In genomic region chr4:16254544-16254943, GRCm38 (mm10) we compare ENCODE assay signal across 9 mouse cellular contexts.
DNase-seq lines count a peak whose midpoint lies in the region; ATAC-seq lines count a peak whose summit lies in the region.
"Had no signal": no experiment of that assay in that cellular context is flagged by ENCODE, and none has a peak within 500 bp of the region (broad histone marks: within the 10 kb centered on the region; RNA-seq: fewer than 3 reads in every experiment).

No protein-coding gene starts in this region.

- H3K27me3 ChIP-seq in heart, embryonic 14.5 days (ENCODE audit: control insufficient read depth, insufficient read depth, low read length), result no peaks in the 10 kb centered on the region
- H3K27me3 ChIP-seq in midbrain, embryonic 14.5 days (ENCODE audit: control insufficient read depth, insufficient read depth, low read length), result no peaks in the 10 kb centered on the region
- no peaks in the 10 kb centered on the region for H3K27me3 ChIP-seq in midbrain, embryonic 10.5 days (ENCODE audit: low read depth, poor library complexity, severe bottlenecking)
- H3K27me3 ChIP-seq: embryonic facial prominence, embryonic 12.5 days had no signal

- DNase-seq in heart, adult 9 months (ENCODE audit: low spot score in 2 of 2), result no peak
- peak; percentile 83 for DNase-seq in midbrain, embryonic 14.5 days
- DNase-seq in midbrain, embryonic 10.5 days (ENCODE audit: low spot score), result no peak
- peak; percentile 72 for DNase-seq in brain, adult 2 months (ENCODE audit: low read depth, low spot score)
- peak; percentile 7 for DNase-seq in large intestine, adult 2 months (ENCODE audit: low read depth, low spot score)
- DNase-seq in thymus, postnatal 0 days (ENCODE audit: low spot score), result no peak

- H3K9ac ChIP-seq in heart, embryonic 14.5 days (ENCODE audit: low read length), result no peak overlapping the region
- H3K9ac ChIP-seq in midbrain, embryonic 14.5 days (replicated peaks; ENCODE audit: low read length), result no peak overlapping the region
- H3K9ac ChIP-seq: embryonic facial prominence, embryonic 12.5 days had no signal

- 19% methylated on average over 4 of the region's 4 CpGs for WGBS in heart, embryonic 14.5 days
- 28% methylated on average over 4 of the region's 4 CpGs for WGBS in midbrain, embryonic 14.5 days
- WGBS in midbrain, embryonic 10.5 days, result 37% methylated on average over 4 of the region's 4 CpGs
- WGBS in large intestine, adult 2 months, result 3% methylated on average over 4 of the region's 4 CpGs

- no peak overlapping the region for H3K27ac ChIP-seq in heart, embryonic 14.5 days (replicated peaks in 1 of 2; ENCODE audit: control insufficient read depth in 1 of 2, insufficient read depth in 1 of 2, low read depth in 2 of 2, low read length in 2 of 2)
- H3K27ac ChIP-seq in midbrain, embryonic 14.5 days (replicated peaks; ENCODE audit: low read depth, low read length), result no peak overlapping the region
- no peak overlapping the region for H3K27ac ChIP-seq in midbrain, embryonic 10.5 days (replicated peaks)
- H3K27ac ChIP-seq: embryonic facial prominence, embryonic 12.5 days had no signal

- H3K4me3 ChIP-seq in heart, embryonic 14.5 days (ENCODE audit: control insufficient read depth in 1 of 2, insufficient read depth in 1 of 2, low read depth in 1 of 2, low read length in 2 of 2), result no peak overlapping the region
- no peak overlapping the region for H3K4me3 ChIP-seq in midbrain, embryonic 14.5 days (replicated peaks; ENCODE audit: low read depth, low read length)
- no peak overlapping the region for H3K4me3 ChIP-seq in midbrain, embryonic 10.5 days
- H3K4me3 ChIP-seq: embryonic facial prominence, embryonic 12.5 days had no signal

- no peaks in the 10 kb centered on the region for H3K4me1 ChIP-seq in heart, embryonic 14.5 days (ENCODE audit: control insufficient read depth in 2 of 2, insufficient read depth in 2 of 2, low read length in 2 of 2)
- H3K4me1 ChIP-seq in midbrain, embryonic 14.5 days (ENCODE audit: control insufficient read depth, insufficient read depth, low read length), result no peaks in the 10 kb centered on the region
- no peaks in the 10 kb centered on the region for H3K4me1 ChIP-seq in midbrain, embryonic 10.5 days
- H3K4me1 ChIP-seq: embryonic facial prominence, embryonic 12.5 days had no signal

- no peaks in the 10 kb centered on the region for H3K36me3 ChIP-seq in heart, embryonic 14.5 days (ENCODE audit: control insufficient read depth, insufficient read depth, low read length)
- no peaks in the 10 kb centered on the region for H3K36me3 ChIP-seq in midbrain, embryonic 14.5 days (ENCODE audit: control insufficient read depth, insufficient read depth, low read length)
- H3K36me3 ChIP-seq in midbrain, embryonic 10.5 days, result no peaks in the 10 kb centered on the region
- H3K36me3 ChIP-seq: embryonic facial prominence, embryonic 12.5 days had no signal

- no peak for ATAC-seq in heart, embryonic 14.5 days (ENCODE audit: insufficient number of reproducible peaks, insufficient read depth, low FRiP score, low read depth)
- ATAC-seq in midbrain, embryonic 14.5 days (ENCODE audit: low FRiP score, low TSS enrichment), result no peak
- ATAC-seq in erythroid progenitor cell, adult 5-6 weeks (replicated peaks; ENCODE audit: low FRiP score, poor library complexity, severe bottlenecking), result no peak

- H3K9me3 ChIP-seq in heart, embryonic 14.5 days (ENCODE audit: control insufficient read depth, low read length), result no peaks in the 10 kb centered on the region
- no peaks in the 10 kb centered on the region for H3K9me3 ChIP-seq in midbrain, embryonic 14.5 days (ENCODE audit: control insufficient read depth, low read length)
- H3K9me3 ChIP-seq in midbrain, embryonic 10.5 days (replicated peaks), result no peaks in the 10 kb centered on the region
- H3K9me3 ChIP-seq: embryonic facial prominence, embryonic 12.5 days had no signal

- H3K4me2 ChIP-seq in heart, embryonic 14.5 days (ENCODE audit: low read length), result peak overlapping the region; percentile 25; the same call in 1 of the 2 replicates
- peak overlapping the region; percentile 12; the same call in 1 of the 2 replicates for H3K4me2 ChIP-seq in midbrain, embryonic 14.5 days (ENCODE audit: low read length)
- H3K4me2 ChIP-seq: embryonic facial prominence, embryonic 12.5 days had no signal

Comparison
In these comparisons a context has a peak if more than half of its experiments do, and no peak if none do; other contexts are left out.
1. DNase-seq: peak in midbrain, embryonic 14.5 days (single experiment), brain, adult 2 months (single experiment) and large intestine, adult 2 months (single experiment); none in heart, adult 9 months (0 of 2), midbrain, embryonic 10.5 days (single experiment) and thymus, postnatal 0 days (single experiment).